In genomic region chr1:131525586-131526271, GRCm38 (mm10) we compare ENCODE assay signal across 8 mouse cellular contexts. TPM values are rescaled to one million over a fixed set of nuclear protein-coding genes. Genes with fewer than 3 reads are reported as not detected.
DNase-seq lines count a peak whose midpoint lies in the region; ATAC-seq lines count a peak whose summit lies in the region.

No protein-coding gene starts in this region.

- peak overlapping the region; percentile 91 for H3K4me3 ChIP-seq in embryonic facial prominence, embryonic 10.5 days
- peak overlapping the region; percentile 75 for H3K4me3 ChIP-seq in heart, embryonic 12.5 days
- H3K4me3 ChIP-seq in liver, embryonic 15.5 days (replicated peaks), result peak overlapping the region; percentile 90

- no peaks in the 10 kb centered on the region for H3K27me3 ChIP-seq in embryonic facial prominence, embryonic 10.5 days (replicated peaks; ENCODE audit: low read depth, poor library complexity, severe bottlenecking)
- no peaks in the 10 kb centered on the region for H3K27me3 ChIP-seq in heart, embryonic 12.5 days (replicated peaks)
- no peaks in the 10 kb centered on the region for H3K27me3 ChIP-seq in liver, embryonic 15.5 days

- ATAC-seq in heart, embryonic 12.5 days (ENCODE audit: insufficient number of reproducible peaks, low FRiP score), result no peak
- no peak for ATAC-seq in liver, embryonic 15.5 days (ENCODE audit: insufficient read depth)
- ATAC-seq in monocyte, adult 5-6 weeks (replicated peaks; ENCODE audit: insufficient number of reproducible peaks, low FRiP score, low TSS enrichment, poor library complexity, severe bottlenecking), result no peak

- peak overlapping the region; percentile 93 for H3K27ac ChIP-seq in embryonic facial prominence, embryonic 10.5 days (replicated peaks)
- peak overlapping the region; percentile 94 for H3K27ac ChIP-seq in heart, embryonic 12.5 days (ENCODE audit: poor library complexity, severe bottlenecking)
- H3K27ac ChIP-seq in liver, embryonic 15.5 days (replicated peaks), result peak overlapping the region; percentile 94

- H3K4me1 ChIP-seq in embryonic facial prominence, embryonic 10.5 days, result peaks cover 64% of the 10 kb centered on the region
- H3K4me1 ChIP-seq in heart, embryonic 12.5 days (replicated peaks), result peaks cover 46% of the 10 kb centered on the region
- H3K4me1 ChIP-seq in liver, embryonic 15.5 days (replicated peaks), result peaks cover 55% of the 10 kb centered on the region

- under 1% methylated on average over 41 of the region's 41 CpGs for WGBS in embryonic facial prominence, embryonic 10.5 days
- under 1% methylated on average over 41 of the region's 41 CpGs for WGBS in heart, embryonic 12.5 days
- WGBS in liver, embryonic 15.5 days (ENCODE audit: insufficient replicate concordance), result under 1% methylated on average over 41 of the region's 41 CpGs

- peak overlapping the region; percentile 90 for H3K4me2 ChIP-seq in heart, embryonic 12.5 days
- peak overlapping the region; percentile 99 for H3K4me2 ChIP-seq in liver, embryonic 15.5 days

- H3K9me3 ChIP-seq in embryonic facial prominence, embryonic 10.5 days, result no peaks in the 10 kb centered on the region
- H3K9me3 ChIP-seq in heart, embryonic 12.5 days (replicated peaks), result no peaks in the 10 kb centered on the region
- H3K9me3 ChIP-seq in liver, embryonic 15.5 days (replicated peaks), result no peaks in the 10 kb centered on the region

- peaks cover 7% of the 10 kb centered on the region; the same call in 1 of the 2 replicates for H3K36me3 ChIP-seq in embryonic facial prominence, embryonic 10.5 days (replicated peaks)
- H3K36me3 ChIP-seq in heart, embryonic 12.5 days, result no peaks in the 10 kb centered on the region
- no peaks in the 10 kb centered on the region for H3K36me3 ChIP-seq in liver, embryonic 15.5 days (replicated peaks)

- H3K9ac ChIP-seq in heart, embryonic 12.5 days, result peak overlapping the region; percentile 91
- H3K9ac ChIP-seq in liver, embryonic 15.5 days, result peak overlapping the region; percentile 90

- peak; percentile 19 to 20 for DNase-seq in B cell, adult 2 months
- peak; percentile 53 to 83 for DNase-seq in adrenal gland, adult (ENCODE audit: inconsistent age in 2 of 2, low spot score in 1 of 2)
- peak; percentile 72 for DNase-seq in embryonic facial prominence, embryonic 10.5 days (ENCODE audit: low spot score)
- peak; percentile 68 for DNase-seq in kidney, postnatal 10 days
- DNase-seq in ovary, postnatal 14 days (ENCODE audit: low spot score), result peak; percentile 21

RNA-seq across cellular contexts. Expression of gene Srgap2, which starts 1.4 kb away (rescaled TPM):
- 17.5 TPM in 2 replicates for polyA plus RNA-seq in embryonic facial prominence, embryonic 10.5 days (2016; fragmentation: Nextera tagmentation; extraction: Ambion mirVana)
- polyA plus RNA-seq in heart, embryonic 12.5 days (2016; fragmentation: Nextera tagmentation; extraction: Ambion mirVana), result 18.6 and 24.3 TPM in 2 replicates
- 3.8 and 4.3 TPM in 2 replicates for polyA plus RNA-seq in liver, embryonic 15.5 days (2015; fragmentation: Nextera tagmentation; extraction: Ambion mirVana)
- total RNA-seq in monocyte, adult 5-6 weeks (2017), result 13.8 to 37.1 TPM (median 27.7 TPM) in 3 replicates

RNA-seq across cellular contexts. Expression of gene Fam72a, which starts 2.0 kb away (rescaled TPM):
- polyA plus RNA-seq in embryonic facial prominence, embryonic 10.5 days (2016; fragmentation: Nextera tagmentation; extraction: Ambion mirVana), result 4.1 and 4.3 TPM in 2 replicates
- polyA plus RNA-seq in heart, embryonic 12.5 days (2016; fragmentation: Nextera tagmentation; extraction: Ambion mirVana), result 3.2 and 3.4 TPM in 2 replicates
- 1.3 and 1.5 TPM in 2 replicates for polyA plus RNA-seq in liver, embryonic 15.5 days (2015; fragmentation: Nextera tagmentation; extraction: Ambion mirVana)
- 0.48 to 0.87 TPM (median 0.75 TPM) in 3 replicates for total RNA-seq in monocyte, adult 5-6 weeks (2017)

Comparison
In these comparisons a context has a peak if more than half of its experiments do, and no peak if none do; other contexts are left out.
1. DNase-seq: peak in every context shown above with its lines; median percentile 72 in embryonic facial prominence, embryonic 10.5 days; 68 in adrenal gland, adult; 68 in kidney, postnatal 10 days; 21 in ovary, postnatal 14 days; 20 in B cell, adult 2 months.